Mouse (Mus musculus) brain, adult 10 weeks (tissue): ENCODE measurements around the gene AI593442. TPM values are rescaled to one million over a fixed set of nuclear protein-coding genes. Genes with fewer than 3 reads are reported as not detected.

Source experiments
- polyA plus RNA-seq: library from polyadenylated mRNA; stranded (reverse); fragments of 350-450 nt; fragmentation: Illumina TruSeq; extraction: RNeasy Lipid Tissue Mini Kit (QIAGEN cat#74804); gene quantifications from one replicate; pipeline ENCODE4 v1.2.3, GENCODE M21; 2015; ENCODE audit warnings: low read depth, low replicate concordance

The AI593442 gene
- polyA plus RNA-seq = 88.8 TPM

DNA sequence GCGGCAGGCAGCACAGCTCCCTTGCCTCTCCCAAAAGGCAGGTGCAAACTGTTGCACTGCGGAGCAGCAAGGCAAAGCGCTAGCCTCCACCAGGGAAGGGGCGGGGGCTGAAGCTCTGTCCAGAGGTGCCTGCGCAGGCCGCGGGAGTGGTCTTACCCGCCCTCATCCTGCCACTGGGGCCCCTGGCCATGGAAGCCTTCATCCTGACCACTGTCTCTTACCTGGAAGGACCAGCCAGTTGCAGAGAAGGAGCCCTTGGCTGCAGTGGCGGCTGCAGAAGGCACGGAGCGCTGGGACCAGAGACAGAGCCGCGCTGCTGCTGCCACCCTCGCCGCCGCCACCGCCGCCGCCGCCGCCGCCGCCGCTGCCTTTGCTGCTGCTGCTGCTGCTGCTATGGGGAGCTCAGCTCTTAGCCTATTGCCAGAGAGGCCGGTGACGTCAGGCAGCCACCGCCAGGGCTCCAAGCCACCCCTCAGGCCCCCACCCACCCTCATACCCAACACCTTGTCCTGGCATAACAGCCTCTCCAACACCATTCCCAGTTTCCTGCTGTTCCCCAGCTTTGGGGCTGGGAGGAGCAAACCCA is at the start of gene AI593442:
AI593442 (minus strand) TSS at position 419 of the 586 bp plus-strand sequence.

